Mouse (Mus musculus): ENCODE results near the gene Catip. TPM values are rescaled to one million over a fixed set of nuclear protein-coding genes. Genes with fewer than 3 reads are reported as not detected.

Catip gene
- total RNA-seq, 2 experiments from 2014 or later = 0.07 to 0.26 TPM

GRCm38 (mm10) chr1:74341898-74342297, 20.0 kb upstream of the Catip start:
- ATAC-seq (ENCODE audit: poor library complexity, severe bottlenecking) = no peak

GRCm38 (mm10) chr1:74342308-74342707, 19.6 kb upstream of the Catip start:
- no peak for ATAC-seq (ENCODE audit: poor library complexity, severe bottlenecking)

- no peak for ATAC-seq (ENCODE audit: poor library complexity, severe bottlenecking)
Measured at GRCm38 (mm10) chr1:74343161-74343560, 18.7 kb upstream of the Catip start.

DNA sequence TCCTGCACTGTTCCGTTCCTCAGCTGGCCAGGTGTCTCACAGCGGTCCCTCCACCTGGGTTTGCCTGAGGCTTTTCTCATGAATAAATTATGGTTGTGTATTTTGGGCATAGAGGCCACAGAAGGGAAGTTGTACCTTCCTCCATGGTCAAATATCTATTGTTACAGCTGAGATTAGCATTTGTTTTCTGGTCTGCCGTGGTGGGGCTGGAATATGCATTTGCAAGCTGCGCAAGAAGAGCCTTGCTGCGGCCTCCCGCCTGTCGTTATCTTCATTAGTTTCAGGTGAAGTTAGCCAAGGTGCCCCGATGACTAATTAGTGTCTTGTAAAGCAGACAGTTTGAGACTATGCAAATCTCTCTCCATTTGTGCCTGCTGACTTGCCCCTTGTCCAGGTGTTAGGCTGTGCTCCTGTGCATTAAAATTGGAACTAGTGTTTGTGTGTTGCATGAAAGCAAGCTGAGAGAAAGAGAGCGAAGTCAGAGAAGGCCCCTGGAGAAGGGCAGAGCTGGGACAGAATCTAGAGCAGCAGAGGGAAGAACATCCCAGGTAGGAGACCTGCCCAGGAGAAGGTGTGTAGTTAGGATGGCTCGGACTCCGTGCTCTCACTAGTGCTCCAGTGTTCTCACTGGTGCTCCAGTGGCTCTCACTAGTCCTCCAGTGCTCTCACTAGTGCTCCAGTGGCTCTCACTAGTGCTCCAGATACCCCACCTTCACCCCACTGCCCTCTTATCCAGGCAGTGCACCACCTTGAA, 17.6 kb upstream of the Catip start:
- ATAC-seq (ENCODE audit: poor library complexity, severe bottlenecking) = no peak

GRCm38 (mm10) chr1:74351185-74351769, 10.6 kb upstream of the Catip start:
- no peak for ATAC-seq (ENCODE audit: poor library complexity, severe bottlenecking)

GRCm38 (mm10) chr1:74352532-74353096, 9.3 kb upstream of the Catip start:
- ATAC-seq (ENCODE audit: poor library complexity, severe bottlenecking) = no peak

- no peak for ATAC-seq (ENCODE audit: poor library complexity, severe bottlenecking)
Measured at GRCm38 (mm10) chr1:74353453-74354229, 8.3 kb upstream of the Catip start.

DNA sequence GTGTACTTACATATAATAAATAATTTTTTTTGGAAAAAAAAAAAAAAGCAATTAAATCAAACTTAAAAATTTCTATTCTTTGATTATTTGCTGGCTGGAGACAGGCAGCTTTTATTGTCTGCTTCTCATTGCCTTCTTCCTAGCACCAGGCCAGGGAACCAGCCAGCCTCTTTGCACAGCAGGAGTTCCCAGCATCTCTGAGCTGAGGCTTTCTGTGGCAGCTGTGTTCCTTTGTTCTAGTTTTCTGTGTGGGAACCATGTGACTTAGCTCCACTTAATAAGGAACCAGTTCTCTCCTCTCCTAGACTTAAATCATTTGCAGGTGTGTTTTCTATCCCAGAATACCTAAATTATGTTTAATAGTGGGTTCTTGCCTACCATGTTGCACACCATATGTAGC, 4.4 kb upstream of the Catip start:
- no peak for ATAC-seq (ENCODE audit: poor library complexity, severe bottlenecking)

DNA sequence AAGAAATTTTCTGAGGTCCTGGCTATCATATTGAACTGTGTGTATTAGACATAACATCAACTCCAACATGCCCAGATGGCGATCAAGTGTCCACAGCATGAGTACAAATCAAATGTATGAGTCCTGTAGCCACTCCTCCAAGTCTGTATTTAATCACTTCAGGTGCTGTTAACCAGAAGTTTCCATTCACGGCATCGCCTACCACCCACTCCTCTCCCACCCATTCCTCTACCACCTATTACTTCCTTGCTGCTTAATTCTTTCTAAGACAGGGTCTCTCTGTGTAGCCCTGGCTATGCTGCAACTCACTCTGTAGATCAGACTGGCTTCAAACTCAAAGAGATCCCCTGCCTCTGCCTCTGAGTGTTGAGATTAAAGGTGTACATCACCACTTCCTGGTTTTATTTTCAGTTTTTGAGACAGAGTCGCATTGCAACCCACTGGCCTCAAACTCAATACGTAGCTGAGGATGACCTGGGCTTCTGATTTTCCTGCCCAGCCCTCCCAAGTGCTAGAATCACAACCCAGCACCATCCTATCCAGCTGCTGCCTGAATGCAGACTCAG, 1.9 kb upstream of the Catip start:
- no peak for ATAC-seq (ENCODE audit: poor library complexity, severe bottlenecking)

DNA sequence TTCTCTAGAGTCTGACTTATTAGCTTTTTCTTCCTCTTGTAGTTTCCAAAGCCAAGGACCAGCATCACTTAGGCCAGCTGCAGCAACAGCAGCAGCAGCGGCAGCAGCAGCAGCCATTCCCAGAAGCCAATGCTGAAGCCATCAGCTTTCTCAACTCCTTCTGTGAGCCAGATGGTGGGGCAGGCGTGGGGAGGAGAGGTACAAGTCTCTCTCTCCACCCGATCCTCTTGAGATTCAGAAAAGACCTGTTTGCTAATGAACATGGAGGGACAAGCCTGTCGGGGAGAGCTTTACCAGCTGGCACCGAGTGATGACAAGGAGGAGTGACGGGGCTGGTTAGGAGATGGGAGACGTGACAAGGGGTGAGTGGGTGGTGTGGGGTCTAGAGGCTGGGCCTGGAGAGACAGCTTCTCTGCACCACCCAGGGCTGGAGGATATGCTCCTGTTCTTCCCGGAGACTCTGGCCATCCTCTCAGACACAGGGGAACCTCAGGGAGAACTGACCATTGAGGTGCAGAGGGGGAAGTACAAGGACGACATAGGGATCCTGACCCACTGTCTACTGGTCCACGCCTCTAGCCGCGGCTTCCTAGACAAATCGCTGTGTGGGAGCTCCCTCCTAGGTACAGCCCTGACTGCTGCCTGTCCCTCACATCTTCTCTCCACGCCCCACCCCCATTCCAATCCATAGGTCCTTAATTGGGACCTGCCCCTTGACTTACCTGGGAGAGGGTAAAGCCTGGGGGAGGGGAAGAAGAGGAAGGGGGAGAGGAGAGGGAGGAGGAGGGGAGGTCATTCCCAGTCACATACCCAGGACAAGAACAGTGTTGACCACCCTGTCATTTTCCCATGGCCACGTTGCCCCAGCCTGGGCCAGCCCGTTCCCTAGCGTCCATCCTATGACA, 669 bp downstream of the Catip start:
- no peak for ATAC-seq (ENCODE audit: poor library complexity, severe bottlenecking)

DNA sequence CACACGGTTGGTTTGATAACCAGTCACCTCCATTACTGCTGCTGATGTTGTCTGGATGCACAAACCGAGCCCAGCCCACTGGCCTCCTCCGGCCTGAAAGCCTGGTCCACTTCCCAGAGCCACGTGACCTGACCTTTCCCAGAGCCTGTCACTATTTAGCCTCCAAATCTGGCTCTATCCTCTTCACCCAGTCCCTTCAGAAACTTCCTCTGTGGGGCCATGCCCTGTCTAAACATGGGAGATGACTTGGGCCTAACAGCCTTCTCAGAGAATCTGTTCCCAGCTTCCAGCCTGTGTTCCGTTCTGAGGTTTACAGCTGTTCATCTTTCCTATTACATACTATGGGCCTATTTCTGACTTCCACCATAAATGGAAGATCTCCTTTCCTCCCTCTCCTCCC, 1.5 kb downstream of the Catip start:
- ATAC-seq (ENCODE audit: poor library complexity, severe bottlenecking) = no peak

DNA sequence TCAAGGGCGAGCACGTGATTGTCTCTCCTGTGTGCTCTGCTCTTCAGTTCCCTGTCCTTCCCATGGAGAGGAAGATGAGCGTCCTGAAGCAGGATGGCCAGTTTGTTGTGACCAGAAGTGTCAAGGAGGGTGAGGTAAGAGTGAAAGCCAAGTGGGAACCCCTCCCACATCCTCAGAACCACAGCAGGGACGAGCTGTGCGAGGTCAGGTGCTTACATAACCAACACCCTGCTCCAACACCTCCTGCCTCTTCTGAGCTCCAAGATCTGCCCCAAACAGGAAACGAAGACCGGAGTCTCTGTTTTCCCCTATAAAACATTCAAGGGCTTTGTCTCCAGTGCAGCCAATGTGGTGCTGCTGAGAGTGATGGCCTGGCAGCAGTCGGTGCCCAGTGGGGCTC, 2.4 kb downstream of the Catip start:
- ATAC-seq (ENCODE audit: poor library complexity, severe bottlenecking) = no peak

GRCm38 (mm10) chr1:74367886-74368645, 6.2 kb downstream of the Catip start:
- peak; percentile 91 for ATAC-seq (ENCODE audit: poor library complexity, severe bottlenecking)

- ATAC-seq (ENCODE audit: poor library complexity, severe bottlenecking) = no peak
Measured at GRCm38 (mm10) chr1:74370040-74370439, 8.1 kb downstream of the Catip start.

DNA sequence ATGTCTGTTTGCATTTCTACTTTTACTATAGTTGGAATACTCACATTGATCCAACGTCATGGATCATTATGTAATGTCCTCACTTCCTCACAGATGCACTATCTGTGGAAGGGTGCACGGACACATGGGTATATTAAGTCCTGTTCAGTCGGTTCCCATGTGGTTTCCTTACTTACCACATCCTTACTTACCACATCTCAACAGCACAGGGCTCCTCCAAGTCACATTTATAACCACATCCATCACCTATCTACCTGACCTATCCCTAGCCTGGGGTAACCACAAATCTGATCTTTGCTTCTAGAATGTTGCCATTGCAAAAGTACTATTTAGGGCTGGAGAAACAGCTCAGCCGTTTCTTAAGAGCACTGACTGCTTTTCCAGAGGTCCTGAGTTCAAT, 11.5 kb downstream of the Catip start:
- peak; percentile 54 for ATAC-seq (ENCODE audit: poor library complexity, severe bottlenecking)

- peak; percentile 88 for ATAC-seq (ENCODE audit: poor library complexity, severe bottlenecking)
Measured at GRCm38 (mm10) chr1:74374980-74375379, 13.1 kb downstream of the Catip start, which contains the start of gene Slc11a1. Slc11a1 (plus strand) TSS chr1:74375195.

- peak; percentile 64 for ATAC-seq (ENCODE audit: poor library complexity, severe bottlenecking)
Measured at GRCm38 (mm10) chr1:74375561-74375960, 13.7 kb downstream of the Catip start.

DNA sequence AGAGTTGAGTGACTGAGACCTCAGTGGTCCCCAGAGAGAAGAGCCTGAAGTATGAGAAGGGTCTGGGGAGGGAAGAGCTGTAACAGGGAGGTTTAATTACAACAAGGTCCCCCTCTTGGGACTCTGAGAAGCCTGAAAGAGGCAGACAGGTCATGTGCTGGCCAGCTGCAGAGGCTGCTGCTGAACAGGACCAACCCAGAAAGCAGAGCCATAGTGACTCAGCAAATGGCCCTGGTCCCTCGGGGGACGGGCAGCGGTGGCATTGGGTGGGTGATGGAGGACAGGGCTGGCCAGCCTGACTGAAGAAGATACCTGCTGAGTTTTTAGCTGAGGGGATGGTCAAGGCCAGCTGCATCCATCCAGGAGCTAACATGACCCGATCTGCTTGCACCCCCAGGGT, 14.5 kb downstream of the Catip start:
- no peak for ATAC-seq (ENCODE audit: poor library complexity, severe bottlenecking)

DNA sequence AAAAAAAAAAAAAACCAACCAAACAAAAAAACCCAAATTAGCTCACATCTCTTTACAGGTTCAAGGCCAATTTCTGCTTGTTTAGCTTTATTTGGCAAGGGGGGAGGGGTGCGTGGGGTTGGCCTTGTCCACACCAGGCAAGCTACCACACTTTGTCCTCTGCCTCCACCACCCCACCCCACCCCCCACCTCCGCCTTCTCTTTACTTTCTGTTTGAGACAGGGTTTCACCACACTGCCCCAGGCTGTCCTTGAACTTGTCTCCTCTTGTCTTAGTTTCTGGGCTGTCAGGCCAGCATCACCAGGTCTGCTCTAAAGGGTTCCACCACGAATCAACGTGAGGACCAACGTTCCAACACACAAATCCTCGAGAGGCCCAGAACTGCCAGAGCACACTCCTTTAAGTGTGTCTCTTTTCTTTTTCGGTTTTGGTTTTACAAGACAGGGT, 17.2 kb downstream of the Catip start:
- ATAC-seq (ENCODE audit: poor library complexity, severe bottlenecking) = no peak
